Mouse (Mus musculus): ENCODE results near the gene D6Ertd527e.

- no peak for TF ChIP-seq CTCF (IDR thresholded peaks at IDR 0.05; ENCODE audit: low read depth)
- TF ChIP-seq EP300 (optimal IDR thresholded peaks at IDR 0.05) = no peak
Measured at GRCm38 (mm10) chr6:87090877-87091276, 13.7 kb upstream of the D6Ertd527e start.
